ENCODE assay signal across 8 mouse cellular contexts in genomic region chr8:105265128-105265527, GRCm38 (mm10). TPM values are rescaled to one million over a fixed set of nuclear protein-coding genes. Genes with fewer than 3 reads are reported as not detected.
A peak's percentile ranks its signal among the peaks of the same experiment; 100 is the strongest.
DNase-seq lines count a peak whose midpoint lies in the region; ATAC-seq and TF ChIP-seq lines count a peak whose summit lies in the region.

No protein-coding gene starts in this region.

- peaks cover 32% of the 10 kb centered on the region for H3K4me1 ChIP-seq in embryonic facial prominence, embryonic 13.5 days
- H3K4me1 ChIP-seq in intestine, embryonic 16.5 days (ENCODE audit: control insufficient read depth, insufficient read depth, low read length) = peaks cover 34% of the 10 kb centered on the region
- peaks cover 27% of the 10 kb centered on the region for H3K4me1 ChIP-seq in lung, postnatal 0 days (ENCODE audit: insufficient read depth, low read depth, low read length)
- H3K4me1 ChIP-seq in stomach, embryonic 14.5 days (ENCODE audit: control insufficient read depth, insufficient read depth, low read length) = peaks cover 21% of the 10 kb centered on the region

- H3K9me3 ChIP-seq in embryonic facial prominence, embryonic 13.5 days = no peaks in the 10 kb centered on the region
- no peaks in the 10 kb centered on the region for H3K9me3 ChIP-seq in intestine, embryonic 16.5 days (ENCODE audit: control insufficient read depth, low read length)
- H3K9me3 ChIP-seq in lung, postnatal 0 days (ENCODE audit: low read length) = no peaks in the 10 kb centered on the region
- no peaks in the 10 kb centered on the region for H3K9me3 ChIP-seq in stomach, embryonic 14.5 days (ENCODE audit: control insufficient read depth, low read depth, low read length)

- no peaks in the 10 kb centered on the region for H3K36me3 ChIP-seq in embryonic facial prominence, embryonic 13.5 days
- no peaks in the 10 kb centered on the region; the same call in 1 of the 2 replicates for H3K36me3 ChIP-seq in intestine, embryonic 16.5 days (ENCODE audit: control insufficient read depth, insufficient read depth, low read length)
- H3K36me3 ChIP-seq in lung, postnatal 0 days (ENCODE audit: insufficient read depth, low read length) = no peaks in the 10 kb centered on the region
- no peaks in the 10 kb centered on the region for H3K36me3 ChIP-seq in stomach, embryonic 14.5 days (ENCODE audit: control insufficient read depth, insufficient read depth, low read length)

- ATAC-seq in embryonic facial prominence, embryonic 13.5 days (ENCODE audit: insufficient number of reproducible peaks, insufficient read depth, low FRiP score, low TSS enrichment, low read depth) = no peak
- peak; percentile 32; the same call in 1 of the 2 replicates for ATAC-seq in intestine, embryonic 16.5 days
- no peak for ATAC-seq in lung, postnatal 0 days
- no peak for ATAC-seq in stomach, embryonic 14.5 days (ENCODE audit: insufficient number of reproducible peaks, insufficient read depth, low FRiP score, low read depth)

- TF ChIP-seq CTCF in left cerebral cortex, adult 2 months (IDR thresholded peaks at IDR 0.05) = no peak
- no peak for TF ChIP-seq CTCF in lung, postnatal 0 days (IDR thresholded peaks at IDR 0.05)

- no peak overlapping the region for H3K27ac ChIP-seq in left cerebral cortex, adult 2 months
- H3K27ac ChIP-seq in embryonic facial prominence, embryonic 13.5 days = no peak overlapping the region
- H3K27ac ChIP-seq in intestine, embryonic 16.5 days (ENCODE audit: low read length) = peak overlapping the region; percentile 55
- H3K27ac ChIP-seq in lung, postnatal 0 days (ENCODE audit: low read length) = no peak overlapping the region
- H3K27ac ChIP-seq in stomach, embryonic 14.5 days (ENCODE audit: low read length) = no peak overlapping the region

- no peak for DNase-seq in left cerebral cortex, adult 2 months (ENCODE audit: extremely low spot score in 1 of 2, low spot score in 2 of 2)
- DNase-seq in left cerebral cortex, adult 18-20 months (ENCODE audit: low spot score in 2 of 2) = no peak
- peak; percentile 64 for DNase-seq in lung, postnatal 0 days (ENCODE audit: low spot score)
- DNase-seq in layer of hippocampus, postnatal 25 days (ENCODE audit: extremely low spot score in 1 of 2, low spot score in 1 of 2) = no peak
- DNase-seq in cerebellum, postnatal 25 days = no peak

- peak overlapping the region; percentile 86 for H3K4me2 ChIP-seq in embryonic facial prominence, embryonic 13.5 days
- peak overlapping the region; percentile 92 for H3K4me2 ChIP-seq in intestine, embryonic 16.5 days (ENCODE audit: low read depth, low read length)
- peak overlapping the region; percentile 90 for H3K4me2 ChIP-seq in lung, postnatal 0 days (replicated peaks; ENCODE audit: low read depth, low read length)
- H3K4me2 ChIP-seq in stomach, embryonic 14.5 days (replicated peaks; ENCODE audit: low read depth, low read length) = peak overlapping the region; percentile 76

- 0 out of 2 replicates have a peak overlapping the region, but pooled peaks have one; percentile 7 for H3K9ac ChIP-seq in embryonic facial prominence, embryonic 13.5 days
- H3K9ac ChIP-seq in intestine, embryonic 16.5 days (ENCODE audit: low read depth, low read length) = peak overlapping the region; percentile 74
- H3K9ac ChIP-seq in lung, postnatal 0 days (replicated peaks; ENCODE audit: low read depth) = no peak overlapping the region
- no peak overlapping the region; the same call in 1 of the 2 replicates for H3K9ac ChIP-seq in stomach, embryonic 14.5 days (replicated peaks; ENCODE audit: low read depth, low read length)

- intact Hi-C loops in left cerebral cortex, adult 2 months (cut with DNase I) = no loop called here

- peak overlapping the region; percentile 61 for H3K4me3 ChIP-seq in left cerebral cortex, adult 2 months
- H3K4me3 ChIP-seq in embryonic facial prominence, embryonic 13.5 days = peak overlapping the region; percentile 69
- peak overlapping the region; percentile 71 for H3K4me3 ChIP-seq in intestine, embryonic 16.5 days (ENCODE audit: low read length)
- H3K4me3 ChIP-seq in lung, postnatal 0 days (ENCODE audit: low read depth, low read length) = peak overlapping the region; percentile 63
- peak overlapping the region; percentile 71 for H3K4me3 ChIP-seq in stomach, embryonic 14.5 days (ENCODE audit: low read depth, low read length)

- TF ChIP-seq EP300 in lung, postnatal 0 days (IDR thresholded peaks at IDR 0.05) = no peak

- 17% methylated on average over 10 of the region's 10 CpGs for WGBS in embryonic facial prominence, embryonic 13.5 days
- 8% methylated on average over 10 of the region's 10 CpGs for WGBS in intestine, embryonic 16.5 days
- 12% methylated on average over 10 of the region's 10 CpGs for WGBS in lung, postnatal 0 days
- 11% methylated on average over 10 of the region's 10 CpGs for WGBS in stomach, embryonic 14.5 days

- peaks cover 89% of the 10 kb centered on the region for H3K27me3 ChIP-seq in embryonic facial prominence, embryonic 13.5 days
- peaks cover 35% of the 10 kb centered on the region for H3K27me3 ChIP-seq in intestine, embryonic 16.5 days (replicated peaks; ENCODE audit: control insufficient read depth, insufficient read depth, low read length)
- H3K27me3 ChIP-seq in lung, postnatal 0 days (replicated peaks; ENCODE audit: insufficient read depth, low read length) = peaks cover 20% of the 10 kb centered on the region; the same call in 1 of the 2 replicates
- H3K27me3 ChIP-seq in stomach, embryonic 14.5 days (ENCODE audit: control insufficient read depth, insufficient read depth, low read length) = peaks cover 32% of the 10 kb centered on the region

RNA-seq across cellular contexts. Expression of gene Fbxl8, which starts 0.7 kb away (rescaled TPM):
- total RNA-seq in left cerebral cortex, adult 2 months (2021) = 1 to 10 TPM in 1 of 2 experiments, under 1 TPM in 1; 1.00 to 1.1 TPM
- 1 to 10 TPM; 1.1 to 1.6 TPM for total RNA-seq in left cerebral cortex, adult 18-20 months (2021)
- 2.1 TPM in 2 replicates for polyA plus RNA-seq in embryonic facial prominence, embryonic 13.5 days (2015; fragmentation: Nextera tagmentation; extraction: Ambion mirVana)
- 6.0 and 6.8 TPM in 2 replicates for polyA plus RNA-seq in intestine, embryonic 16.5 days (2015; fragmentation: Nextera tagmentation; extraction: Ambion mirVana)
- 6.0 and 6.6 TPM in 2 replicates for polyA plus RNA-seq in lung, postnatal 0 days (2015; fragmentation: Nextera tagmentation; extraction: Ambion mirVana)
- 3.0 and 3.1 TPM in 2 replicates for polyA plus RNA-seq in stomach, embryonic 14.5 days (2014; fragmentation: Nextera tagmentation; extraction: Ambion mirVana)
- total RNA-seq in layer of hippocampus, postnatal 25 days (2021) = under 1 TPM; 0.69 to 0.94 TPM

RNA-seq across cellular contexts. Expression of gene Tradd, which starts 0.7 kb away (rescaled TPM):
- 1 to 10 TPM; 8.0 TPM for total RNA-seq in left cerebral cortex, adult 2 months (2021)
- 1 to 10 TPM; 7.6 to 8.9 TPM for total RNA-seq in left cerebral cortex, adult 18-20 months (2021)
- 22.8 and 24.7 TPM in 2 replicates for polyA plus RNA-seq in embryonic facial prominence, embryonic 13.5 days (2015; fragmentation: Nextera tagmentation; extraction: Ambion mirVana)
- 44.9 and 46.0 TPM in 2 replicates for polyA plus RNA-seq in intestine, embryonic 16.5 days (2015; fragmentation: Nextera tagmentation; extraction: Ambion mirVana)
- polyA plus RNA-seq in lung, postnatal 0 days (2015; fragmentation: Nextera tagmentation; extraction: Ambion mirVana) = 35.5 and 35.8 TPM in 2 replicates
- 21.7 and 22.0 TPM in 2 replicates for polyA plus RNA-seq in stomach, embryonic 14.5 days (2014; fragmentation: Nextera tagmentation; extraction: Ambion mirVana)
- 10 to 100 TPM in 1 of 2 experiments, 1 to 10 TPM in 1; 4.6 to 10.9 TPM for total RNA-seq in layer of hippocampus, postnatal 25 days (2021)

RNA-seq across cellular contexts. Expression of gene Hsf4, which starts 4.5 kb away (rescaled TPM):
- total RNA-seq in left cerebral cortex, adult 2 months (2021) = 10 to 100 TPM; 17.2 to 17.5 TPM
- 10 to 100 TPM; 25.6 to 26.5 TPM for total RNA-seq in left cerebral cortex, adult 18-20 months (2021)
- 0.13 and 0.22 TPM in 2 replicates for polyA plus RNA-seq in embryonic facial prominence, embryonic 13.5 days (2015; fragmentation: Nextera tagmentation; extraction: Ambion mirVana)
- 0.17 and 0.18 TPM in 2 replicates for polyA plus RNA-seq in intestine, embryonic 16.5 days (2015; fragmentation: Nextera tagmentation; extraction: Ambion mirVana)
- 1.7 and 2.0 TPM in 2 replicates for polyA plus RNA-seq in lung, postnatal 0 days (2015; fragmentation: Nextera tagmentation; extraction: Ambion mirVana)
- not detected in 2 replicates for polyA plus RNA-seq in stomach, embryonic 14.5 days (2014; fragmentation: Nextera tagmentation; extraction: Ambion mirVana)
- total RNA-seq in layer of hippocampus, postnatal 25 days (2021) = 1 to 10 TPM; 4.1 to 5.0 TPM

RNA-seq across cellular contexts. Expression of gene B3gnt9, which starts 10.2 kb away (rescaled TPM):
- total RNA-seq in left cerebral cortex, adult 2 months (2021) = 1 to 10 TPM; 2.1 to 2.8 TPM
- 1 to 10 TPM; 3.0 to 3.5 TPM for total RNA-seq in left cerebral cortex, adult 18-20 months (2021)
- 25.9 and 29.7 TPM in 2 replicates for polyA plus RNA-seq in embryonic facial prominence, embryonic 13.5 days (2015; fragmentation: Nextera tagmentation; extraction: Ambion mirVana)
- polyA plus RNA-seq in intestine, embryonic 16.5 days (2015; fragmentation: Nextera tagmentation; extraction: Ambion mirVana) = 16.2 and 17.5 TPM in 2 replicates
- 24.6 and 24.8 TPM in 2 replicates for polyA plus RNA-seq in lung, postnatal 0 days (2015; fragmentation: Nextera tagmentation; extraction: Ambion mirVana)
- 22.7 and 29.4 TPM in 2 replicates for polyA plus RNA-seq in stomach, embryonic 14.5 days (2014; fragmentation: Nextera tagmentation; extraction: Ambion mirVana)
- total RNA-seq in layer of hippocampus, postnatal 25 days (2021) = 1 to 10 TPM; 4.0 to 4.4 TPM

RNA-seq across cellular contexts. Expression of gene Nol3, which starts 10.8 kb away (rescaled TPM):
- total RNA-seq in left cerebral cortex, adult 2 months (2021) = 10 to 100 TPM in 1 of 2 experiments, 1 to 10 TPM in 1; 8.9 to 10.4 TPM
- total RNA-seq in left cerebral cortex, adult 18-20 months (2021) = 10 to 100 TPM in 1 of 2 experiments, 1 to 10 TPM in 1; 9.4 to 10.8 TPM
- polyA plus RNA-seq in embryonic facial prominence, embryonic 13.5 days (2015; fragmentation: Nextera tagmentation; extraction: Ambion mirVana) = 1.8 and 2.8 TPM in 2 replicates
- 1.3 and 1.4 TPM in 2 replicates for polyA plus RNA-seq in intestine, embryonic 16.5 days (2015; fragmentation: Nextera tagmentation; extraction: Ambion mirVana)
- polyA plus RNA-seq in lung, postnatal 0 days (2015; fragmentation: Nextera tagmentation; extraction: Ambion mirVana) = 1.3 and 1.5 TPM in 2 replicates
- 1.9 and 2.0 TPM in 2 replicates for polyA plus RNA-seq in stomach, embryonic 14.5 days (2014; fragmentation: Nextera tagmentation; extraction: Ambion mirVana)
- 1 to 10 TPM; 6.8 to 7.8 TPM for total RNA-seq in layer of hippocampus, postnatal 25 days (2021)

Comparison
In these comparisons a context has a peak if more than half of its experiments do, and no peak if none do; other contexts are left out.
1. H3K9ac ChIP-seq: peak in embryonic facial prominence, embryonic 13.5 days (single experiment) and intestine, embryonic 16.5 days (single experiment); none in lung, postnatal 0 days (single experiment) and stomach, embryonic 14.5 days (single experiment).
2. Peak in every context shown above with its lines, with median percentiles within 50 percentile points of each other: H3K4me3 ChIP-seq and H3K4me2 ChIP-seq.